Mouse (Mus musculus) T-helper 1 cell (primary cell): ENCODE data around the gene Zfp11.

Experiments
- in situ Hi-C: fragments of 300-600 bp; cut with MboI, MseI; formaldehyde crosslinking; loops from one replicate; pipeline ENCODE4 v1.15.1; 2025; ENCODE audit warnings: high pct_unique_total_duplicates

The Zfp11 gene

DNA sequence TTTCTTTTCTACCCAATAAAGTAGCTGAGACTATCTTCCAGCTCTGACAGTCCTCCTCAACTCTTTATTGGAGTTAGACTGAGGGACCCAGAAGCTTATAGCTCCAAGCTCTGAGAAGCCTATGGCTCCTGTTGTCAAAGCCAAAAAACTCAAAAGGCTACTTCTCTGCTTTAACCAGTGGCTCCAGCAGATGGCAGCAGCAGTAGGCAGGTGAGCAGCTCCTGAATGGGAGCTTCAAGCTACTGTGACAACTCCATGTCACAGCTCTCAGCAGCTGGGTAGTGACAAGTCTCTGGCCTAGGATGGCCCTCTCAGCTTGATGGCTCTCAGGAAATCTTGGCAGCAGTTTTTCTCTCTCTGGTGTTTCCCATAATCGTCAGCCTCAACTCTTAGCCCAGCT lies 58.8 kb downstream of the Zfp11 start:
- in situ Hi-C loops: no loop called here

- in situ Hi-C loops: loop anchor here (10.0 kb wide), 3 partner anchors 127 to 543 kb away; no protein-coding TSS in a partner anchor
These were observed 62.4 kb downstream of the Zfp11 start for GRCm38 (mm10) chr5:129607476-129607875.
